Mouse (Mus musculus) kidney, adult 8-10 months (tissue): ENCODE data around the gene Amigo1.
"Not testable (repeated sequence)": the region's sequence is repeated elsewhere in the genome, so short reads cannot be mapped to it uniquely, and the experiment has no call there.

Source experiments
- DNase-seq, 2 experiments: peaks; one replicate each; pipeline ENCODE4 v3.0.0; 2022

Gene Amigo1

DNA sequence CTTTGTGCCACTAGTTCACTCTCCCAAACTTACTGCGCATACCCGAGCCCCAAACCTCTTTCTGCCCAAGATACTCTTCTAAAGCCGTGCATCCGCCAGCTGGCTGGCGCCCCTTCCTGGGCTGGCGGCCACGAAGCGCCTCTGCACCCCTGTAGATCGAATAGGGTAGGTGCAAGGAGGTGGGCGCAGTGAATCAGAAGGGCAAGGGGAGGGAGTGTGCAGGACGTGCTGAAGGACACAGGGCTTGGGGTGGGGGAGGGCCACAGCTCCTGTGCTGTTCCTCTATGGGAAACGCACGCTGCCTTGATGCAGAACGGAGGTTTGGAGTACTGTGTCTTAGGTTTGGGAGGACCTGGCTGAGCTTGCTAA lies 24.6 kb downstream of the Amigo1 start, which contains the start of gene Atxn7l2:
Atxn7l2 (minus strand) TSS at position 164 of the 369 bp plus-strand sequence.
- peak; percentile 57 to 61 for DNase-seq

DNA sequence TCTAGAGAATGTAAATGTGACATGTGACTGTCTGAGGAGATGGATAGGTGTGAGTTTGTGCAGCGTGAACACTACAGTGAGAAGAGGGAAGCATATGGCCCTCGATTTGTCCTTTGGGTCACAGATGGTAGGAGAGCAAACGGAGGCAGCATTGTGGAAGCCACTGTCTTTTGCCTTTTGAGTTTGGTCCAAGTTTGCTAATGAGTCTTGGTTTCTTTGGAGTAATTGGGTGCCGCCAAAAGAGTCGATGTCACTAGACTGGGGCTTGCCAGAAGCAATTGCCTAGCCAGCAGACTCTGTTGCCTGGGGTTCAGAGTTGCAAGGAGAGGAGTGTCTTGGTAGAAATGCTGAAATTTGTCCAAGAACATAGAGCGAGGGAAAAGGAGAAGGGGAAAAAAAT lies 25.7 kb downstream of the Amigo1 start:
- no peak for DNase-seq

DNA sequence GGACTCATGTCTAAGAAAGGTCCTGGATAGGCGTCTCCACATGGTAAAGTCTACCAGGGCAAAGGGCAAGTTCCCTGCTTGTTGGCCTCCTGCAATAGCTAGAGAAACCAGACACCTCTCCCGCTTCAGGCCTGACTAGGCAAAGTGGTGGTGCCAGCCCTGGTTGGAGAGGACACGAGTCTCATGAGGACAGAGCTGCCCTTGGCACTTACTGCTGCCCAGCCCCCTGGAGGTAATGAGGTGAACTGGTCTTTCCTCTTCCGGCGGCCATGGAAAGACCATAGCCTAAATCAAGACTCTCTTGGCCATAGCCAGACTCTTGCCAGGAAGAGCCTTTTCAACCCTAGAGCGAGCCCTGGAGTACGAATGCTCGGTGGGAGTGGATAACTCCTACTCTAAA lies 26.3 kb downstream of the Amigo1 start:
- DNase-seq: peak; percentile 60 to 69

DNA sequence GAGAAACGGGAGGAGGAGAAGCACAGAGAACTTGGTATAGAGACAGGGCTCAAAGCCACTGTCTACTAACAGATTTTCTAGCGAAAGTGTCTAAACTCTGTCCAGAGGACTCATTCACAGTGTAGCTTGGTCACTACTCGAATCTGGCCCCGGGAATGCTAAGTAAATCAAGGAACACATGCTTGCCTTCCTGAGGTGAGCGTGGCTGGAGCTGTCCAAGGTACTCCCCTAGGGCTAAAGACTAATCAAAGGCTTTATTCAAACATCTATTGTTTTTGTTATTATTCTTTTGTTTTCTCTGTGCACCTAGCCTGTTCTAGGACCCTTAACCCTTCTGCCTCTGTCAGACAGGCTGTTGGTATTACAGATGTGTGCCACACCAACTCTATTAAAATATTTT lies 28.6 kb downstream of the Amigo1 start:
- DNase-seq: no peak

DNA sequence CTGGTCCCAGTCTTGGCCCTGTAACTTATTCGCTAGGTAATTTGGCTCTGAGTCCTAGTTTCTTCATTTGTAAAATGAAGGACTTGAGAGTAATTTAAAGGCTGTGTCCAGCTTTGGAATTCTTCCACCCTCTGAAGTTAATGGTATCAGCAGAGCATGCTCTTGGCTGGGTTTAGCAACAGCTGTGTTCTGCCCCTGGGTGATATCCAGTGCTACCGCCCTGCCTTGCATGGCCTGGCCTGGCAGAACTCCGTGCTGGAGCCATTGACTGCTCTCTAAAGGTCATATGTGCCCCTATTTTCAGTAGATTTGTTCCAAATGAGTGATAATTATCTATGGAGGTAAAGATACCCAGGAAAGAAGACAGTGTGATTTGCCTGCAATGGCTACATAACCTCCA lies 34.5 kb downstream of the Amigo1 start:
- no peak for DNase-seq

DNA sequence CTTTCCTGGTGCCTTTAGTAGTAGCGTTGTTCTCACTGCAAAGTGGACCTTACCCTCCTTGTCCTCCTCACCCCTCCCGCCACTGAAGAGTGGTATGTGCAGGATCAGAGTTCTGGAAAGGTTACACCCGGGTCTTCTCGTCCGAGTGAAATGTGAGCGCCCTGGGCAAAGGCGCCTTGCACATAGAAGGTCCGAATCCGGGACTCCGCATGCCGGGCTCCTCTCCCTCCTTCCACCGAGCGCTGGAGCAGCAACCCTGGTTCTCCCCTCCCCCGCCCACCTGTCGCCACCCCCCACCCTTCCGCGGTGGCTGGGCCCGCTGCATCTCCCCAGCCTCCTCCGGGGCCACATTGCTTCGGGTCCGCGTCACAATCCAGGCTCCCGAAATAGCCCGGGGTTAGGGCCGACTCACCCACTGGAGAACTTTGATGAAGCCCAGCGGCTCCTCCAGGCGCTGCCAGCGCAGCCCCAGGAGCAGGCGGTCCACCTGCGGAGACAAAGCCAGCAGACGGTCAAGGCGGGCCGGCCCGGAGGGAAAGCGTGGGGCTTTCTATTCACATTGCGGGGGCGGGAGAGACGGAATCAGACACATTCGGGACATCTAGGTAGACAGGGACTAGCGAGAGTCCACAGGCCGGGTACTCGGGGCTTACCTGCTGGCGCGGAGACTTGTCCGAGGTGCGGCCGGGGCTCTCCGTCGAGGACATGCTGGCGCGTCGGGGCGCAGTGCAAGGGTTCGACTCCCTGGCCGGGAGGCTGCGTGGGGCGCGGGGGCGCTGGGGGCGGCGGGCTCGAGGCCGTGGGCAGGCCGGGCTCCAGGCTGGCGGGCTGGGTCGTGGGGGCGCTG lies 39.8 kb downstream of the Amigo1 start:
- DNase-seq: peak; percentile 82 to 87

DNA sequence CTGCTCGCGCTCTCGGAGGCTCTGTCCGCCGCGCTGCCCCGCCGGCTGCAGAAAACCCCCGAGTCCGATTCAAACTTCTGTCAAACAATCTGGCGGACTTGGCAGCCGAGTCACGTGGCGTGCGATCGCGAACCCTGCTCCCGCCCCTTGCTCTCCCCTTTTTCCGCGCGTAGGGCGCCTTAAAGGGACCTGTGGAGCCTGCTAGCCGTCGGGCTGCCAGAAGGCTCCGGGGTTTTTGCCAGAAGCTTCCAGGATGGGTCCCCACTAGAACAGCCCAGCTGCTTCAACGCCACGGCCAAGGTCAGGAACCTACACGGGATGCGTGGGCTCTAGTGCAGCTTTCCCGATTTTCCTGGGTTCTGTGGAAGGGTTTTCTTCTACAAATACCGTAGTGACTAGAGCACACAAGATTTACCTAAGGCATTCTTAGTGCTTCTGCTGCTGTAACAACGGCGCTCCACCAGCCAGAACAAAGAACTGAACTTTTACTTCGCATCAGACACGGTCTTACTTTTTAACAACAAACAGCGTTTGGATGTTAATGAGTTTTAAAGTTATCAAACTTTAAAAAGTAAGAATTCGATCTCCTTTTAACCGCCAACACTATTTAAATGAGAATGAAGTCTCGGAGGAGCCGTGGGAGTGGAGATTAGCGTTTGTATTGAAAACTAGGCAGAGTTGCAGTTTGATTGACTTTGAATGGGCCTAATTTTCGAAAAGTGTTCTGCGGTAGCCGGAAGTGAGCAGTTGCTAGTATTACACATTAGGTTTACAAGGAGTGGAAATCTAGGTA lies 40.6 kb downstream of the Amigo1 start, which contains the start of gene Sypl2:
Sypl2 (minus strand) TSS at position 91 of the 793 bp plus-strand sequence.
- DNase-seq: peak; percentile 80 to 86

DNA sequence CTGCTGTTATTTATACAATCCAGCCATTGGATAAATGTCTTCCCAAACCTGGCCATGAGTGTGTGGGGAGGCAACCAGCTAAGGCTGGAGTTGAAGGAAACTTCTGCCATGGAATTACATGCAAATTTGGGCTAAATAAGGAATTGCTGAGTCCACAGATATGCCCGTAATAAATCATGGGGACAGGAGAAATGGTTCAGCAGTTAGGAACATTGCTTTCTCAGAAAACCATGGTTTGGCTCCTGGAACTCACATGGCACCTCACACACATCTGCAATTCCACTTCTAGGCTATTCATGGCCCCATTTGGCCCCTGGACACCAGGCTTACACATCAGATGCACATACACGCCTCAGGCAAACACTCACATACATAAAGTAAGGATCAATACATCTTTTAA lies 41.4 kb downstream of the Amigo1 start:
- DNase-seq: peak in 1 of 2 experiments; percentile 48

DNA sequence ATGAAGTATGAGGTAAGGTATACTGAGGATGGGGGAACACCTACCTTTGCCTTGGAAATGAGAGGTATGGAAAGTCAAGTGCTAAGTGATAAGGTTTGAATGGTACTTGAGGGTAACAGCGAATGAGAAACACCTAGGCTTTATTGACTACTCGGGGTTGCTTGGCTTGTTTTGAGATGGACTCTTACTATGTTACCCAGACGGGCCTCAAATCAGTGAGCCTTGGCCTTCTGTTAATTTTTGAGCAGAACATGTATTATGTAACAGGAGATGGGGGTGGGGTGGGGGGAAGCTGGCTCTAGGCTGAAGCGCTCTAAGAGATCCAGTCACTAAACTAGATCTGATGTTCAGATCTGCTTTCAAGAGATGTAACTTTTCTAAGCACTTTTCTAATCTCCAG lies 45.5 kb downstream of the Amigo1 start:
- DNase-seq: peak in 1 of 2 experiments; percentile 46

DNA sequence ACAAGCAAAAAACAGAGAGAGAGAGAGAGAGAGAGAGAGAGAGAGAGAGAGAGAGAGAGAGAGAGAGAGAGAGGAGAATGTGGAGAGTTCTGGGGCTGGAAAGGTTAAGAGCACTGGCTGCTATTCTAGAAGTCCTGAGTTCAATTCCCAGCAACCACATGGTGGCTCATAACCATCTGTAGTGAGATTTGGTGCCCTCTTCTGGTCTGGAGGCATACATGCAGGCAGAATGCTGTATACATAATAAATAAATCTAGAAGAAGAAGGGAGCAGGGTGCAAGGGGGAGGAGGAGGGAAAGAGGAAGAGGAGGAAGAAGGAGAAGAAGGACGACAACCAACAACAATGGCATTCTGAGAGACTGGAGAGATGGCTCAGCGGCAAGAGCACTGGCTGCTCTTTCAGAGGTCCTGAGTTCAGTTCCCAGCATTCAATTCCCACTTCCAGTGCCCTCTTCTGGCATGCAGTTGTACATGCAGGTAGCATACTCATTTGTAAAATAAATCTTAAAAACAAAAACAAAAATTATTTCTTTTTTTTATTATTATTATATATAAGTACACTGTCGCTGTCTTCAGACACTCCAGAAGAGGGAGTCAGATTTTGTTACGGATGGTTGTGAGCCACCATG lies 51.5 kb downstream of the Amigo1 start:
- DNase-seq: not testable (repeated sequence)

DNA sequence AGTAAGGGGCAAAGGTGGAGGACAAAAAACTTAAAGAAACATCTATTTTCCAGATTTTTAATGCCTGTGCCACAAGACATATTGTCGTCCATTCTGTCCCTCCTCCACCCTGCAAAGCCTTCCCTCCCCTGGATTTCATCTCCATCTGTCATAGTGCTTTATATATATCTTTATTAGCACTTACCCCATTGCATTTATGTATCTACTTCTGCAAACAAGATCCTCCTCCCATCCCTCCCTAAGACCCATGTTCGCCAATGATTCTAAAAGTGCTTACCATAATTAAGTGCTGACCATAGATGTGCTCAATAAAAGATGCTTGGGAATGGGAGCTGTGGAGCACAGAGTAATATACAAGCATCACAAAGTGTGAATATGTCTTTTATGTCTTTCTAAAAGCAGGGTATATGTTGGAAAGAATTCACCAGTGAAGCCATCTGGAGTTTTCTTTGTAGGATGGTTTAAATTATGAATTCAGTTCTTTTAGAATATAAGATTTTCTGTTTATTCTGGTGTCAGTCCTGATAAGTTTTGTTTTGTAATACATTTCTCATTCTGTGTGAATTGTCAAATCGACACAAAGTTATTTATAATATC lies 55.2 kb downstream of the Amigo1 start:
- DNase-seq: no peak
